9 mouse cellular contexts compared by ENCODE assay signal in the genomic region with DNA sequence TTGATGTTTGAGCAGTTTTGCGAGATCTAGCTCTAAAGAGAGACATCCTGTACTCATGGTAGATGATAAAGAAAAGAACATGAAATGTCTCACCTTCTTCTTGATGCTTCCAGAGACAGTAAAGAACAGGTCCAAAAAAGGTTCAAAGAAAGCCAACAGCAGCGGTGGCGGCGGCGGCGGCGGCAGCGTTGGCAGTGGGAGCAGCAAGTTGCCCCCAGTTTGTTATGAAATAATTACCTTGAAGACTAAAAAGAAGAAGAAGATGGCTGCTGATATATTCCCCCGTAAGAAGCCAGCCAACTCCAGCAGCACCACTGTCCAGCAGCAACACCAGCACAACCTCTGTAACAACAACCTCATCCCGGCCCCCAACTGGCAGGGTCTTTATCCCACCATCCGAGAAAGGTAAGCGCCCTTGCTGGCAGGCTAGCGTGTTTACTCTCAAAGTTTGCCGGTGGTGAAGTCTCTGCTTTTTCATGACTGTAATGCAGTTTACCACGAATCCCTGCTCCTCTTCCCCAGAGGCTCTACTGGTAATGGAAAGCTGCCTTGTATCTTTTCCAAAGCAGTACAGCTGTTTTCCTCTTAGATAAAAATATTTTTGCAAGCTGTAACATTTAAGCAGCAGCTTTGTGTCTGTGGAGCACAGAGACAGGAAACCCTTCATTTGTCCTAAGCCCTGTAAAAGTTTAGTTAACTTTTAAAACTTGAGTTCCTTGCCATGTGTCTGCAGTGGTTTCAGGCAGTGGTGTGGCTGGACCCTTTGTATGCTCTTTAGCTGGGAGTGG. TPM values are rescaled to one million over a fixed set of nuclear protein-coding genes. Genes with fewer than 3 reads are reported as not detected.
DNase-seq lines count a peak whose midpoint lies in the region; ATAC-seq and TF ChIP-seq lines count a peak whose summit lies in the region.
"Had no signal": no experiment of that assay in that cellular context is flagged by ENCODE, and none has a peak within 500 bp of the region (broad histone marks: within the 10 kb centered on the region; RNA-seq: fewer than 3 reads in every experiment).

No protein-coding gene starts in this region.

- no peaks in the 10 kb centered on the region for H3K36me3 ChIP-seq in liver, adult 2 months (ENCODE audit: control insufficient read depth, insufficient read depth, low read length)
- peaks cover 14% of the 10 kb centered on the region for H3K36me3 ChIP-seq in forebrain, embryonic 14.5 days (ENCODE audit: control insufficient read depth, insufficient read depth, low read length)
- peaks cover 6% of the 10 kb centered on the region for H3K36me3 ChIP-seq in intestine, embryonic 16.5 days (ENCODE audit: control insufficient read depth, insufficient read depth, low read length)
- peaks cover 2% of the 10 kb centered on the region; the same call in 1 of the 2 replicates for H3K36me3 ChIP-seq in midbrain, postnatal 0 days (ENCODE audit: insufficient read depth, low read length)

- no peak for TF ChIP-seq POLR2A in liver, adult 2 months (IDR thresholded peaks at IDR 0.05; ENCODE audit: extremely low read depth, insufficient read depth, low read length)

- H3K9ac ChIP-seq in liver, adult 2 months (ENCODE audit: low read depth, low read length) = no peak overlapping the region
- peak overlapping the region; percentile 56 for H3K9ac ChIP-seq in forebrain, embryonic 14.5 days (ENCODE audit: low read length)
- H3K9ac ChIP-seq in intestine, embryonic 16.5 days (ENCODE audit: low read depth, low read length) = peak overlapping the region; percentile 66
- H3K9ac ChIP-seq in midbrain, postnatal 0 days (replicated peaks; ENCODE audit: low read length, poor library complexity, severe bottlenecking) = peak overlapping the region; percentile 62

- no peak for ATAC-seq in forebrain, embryonic 14.5 days
- peak; percentile 22; the same call in 1 of the 2 replicates for ATAC-seq in intestine, embryonic 16.5 days
- ATAC-seq in midbrain, postnatal 0 days (ENCODE audit: low FRiP score) = no peak
- ATAC-seq: Patski had no signal

- H3K27ac ChIP-seq in liver, adult 2 months (replicated peaks; ENCODE audit: insufficient read depth, low read depth, low read length) = no peak overlapping the region; the same call in 1 of the 2 replicates
- peak overlapping the region; percentile 7; the same call in 1 of the 2 replicates for H3K27ac ChIP-seq in forebrain, embryonic 14.5 days (ENCODE audit: low read depth, low read length)
- peak overlapping the region; percentile 84 for H3K27ac ChIP-seq in intestine, embryonic 16.5 days (ENCODE audit: low read length)
- H3K27ac ChIP-seq in midbrain, postnatal 0 days (ENCODE audit: low read depth, low read length) = peak overlapping the region; percentile 65

- H3K9me3 ChIP-seq in forebrain, embryonic 14.5 days (replicated peaks; ENCODE audit: control insufficient read depth, low read length) = no peaks in the 10 kb centered on the region
- H3K9me3 ChIP-seq in intestine, embryonic 16.5 days (ENCODE audit: control insufficient read depth, low read length) = no peaks in the 10 kb centered on the region
- no peaks in the 10 kb centered on the region for H3K9me3 ChIP-seq in midbrain, postnatal 0 days (ENCODE audit: low read length)

- no peak for TF ChIP-seq CTCF in liver, adult 2 months (IDR thresholded peaks at IDR 0.05; ENCODE audit: low read depth, low read length)
- TF ChIP-seq CTCF in midbrain, postnatal 0 days (IDR thresholded peaks at IDR 0.05) = no peak

- WGBS in liver, adult 2 months = 32% methylated on average over 15 of the region's 15 CpGs
- WGBS in forebrain, embryonic 14.5 days = 72% methylated on average over 15 of the region's 15 CpGs
- WGBS in intestine, embryonic 16.5 days = 57% methylated on average over 15 of the region's 15 CpGs
- 55% methylated on average over 15 of the region's 15 CpGs for WGBS in midbrain, postnatal 0 days

- peaks cover 4% of the 10 kb centered on the region; the same call in 1 of the 2 replicates for H3K79me2 ChIP-seq in liver, adult 2 months (ENCODE audit: control insufficient read depth, insufficient read depth, low read length)

- H3K27me3 ChIP-seq in liver, adult 2 months (ENCODE audit: control insufficient read depth, insufficient read depth, low read length) = no peaks in the 10 kb centered on the region
- no peaks in the 10 kb centered on the region for H3K27me3 ChIP-seq in forebrain, embryonic 14.5 days (replicated peaks; ENCODE audit: control insufficient read depth, insufficient read depth, low read length)
- H3K27me3 ChIP-seq in intestine, embryonic 16.5 days (replicated peaks; ENCODE audit: control insufficient read depth, insufficient read depth, low read length) = no peaks in the 10 kb centered on the region
- no peaks in the 10 kb centered on the region for H3K27me3 ChIP-seq in midbrain, postnatal 0 days (ENCODE audit: insufficient read depth, low read length)
- H3K27me3 ChIP-seq: Patski had no signal

- no peak for DNase-seq in liver, adult 2 months (ENCODE audit: extremely low read depth, low read depth, low spot score)
- DNase-seq in liver = no peak
- DNase-seq in forebrain, embryonic 14.5 days (ENCODE audit: low spot score) = no peak
- no peak for DNase-seq in midbrain, postnatal 0 days (ENCODE audit: low spot score)
- no peak for DNase-seq in urinary bladder, postnatal 36 days (ENCODE audit: low spot score in 2 of 2)
- DNase-seq in adrenal gland, adult 8-10 months = no peak
- no peak for DNase-seq in thymus, postnatal 14 days

- H3K4me1 ChIP-seq in liver, adult 2 months (ENCODE audit: control insufficient read depth, insufficient read depth, low read length) = no peaks in the 10 kb centered on the region; the same call in 1 of the 2 replicates
- H3K4me1 ChIP-seq in forebrain, embryonic 14.5 days (ENCODE audit: control insufficient read depth, insufficient read depth, low read length) = peaks cover 13% of the 10 kb centered on the region
- H3K4me1 ChIP-seq in intestine, embryonic 16.5 days (ENCODE audit: control insufficient read depth, insufficient read depth, low read length) = peaks cover 38% of the 10 kb centered on the region
- peaks cover 11% of the 10 kb centered on the region; the same call in 1 of the 2 replicates for H3K4me1 ChIP-seq in midbrain, postnatal 0 days (ENCODE audit: insufficient read depth, low read length)

- peak overlapping the region; percentile 60 for H3K4me2 ChIP-seq in forebrain, embryonic 14.5 days (ENCODE audit: low read length)
- peak overlapping the region; percentile 69 for H3K4me2 ChIP-seq in intestine, embryonic 16.5 days (ENCODE audit: low read depth, low read length)
- peak overlapping the region; percentile 63 for H3K4me2 ChIP-seq in midbrain, postnatal 0 days (ENCODE audit: low read depth, low read length, poor library complexity, severe bottlenecking)

- peak overlapping the region; percentile 29 for H3K4me3 ChIP-seq in liver, adult 2 months (ENCODE audit: insufficient read depth, low read depth, low read length)
- peak overlapping the region; percentile 33 for H3K4me3 ChIP-seq in forebrain, embryonic 14.5 days (ENCODE audit: low read depth, low read length)
- peak overlapping the region; percentile 51 for H3K4me3 ChIP-seq in intestine, embryonic 16.5 days (ENCODE audit: low read length)
- peak overlapping the region; percentile 53 for H3K4me3 ChIP-seq in midbrain, postnatal 0 days (ENCODE audit: low read depth, low read length)

RNA-seq across cellular contexts. Expression of gene Btbd3, which starts 22.7 kb away (rescaled TPM):
- total RNA-seq in liver, adult 2 months (2014; rRNA removed) = 2.7 and 3.6 TPM in 2 replicates
- polyA plus RNA-seq in liver, adult 2 months (2012; rRNA removed) = 1.4 and 1.7 TPM in 2 replicates
- 24.4 and 29.7 TPM in 2 replicates for polyA plus RNA-seq in forebrain, embryonic 14.5 days (2014; fragmentation: Nextera tagmentation; extraction: Ambion mirVana)
- 17.9 and 19.8 TPM in 2 replicates for polyA plus RNA-seq in intestine, embryonic 16.5 days (2015; fragmentation: Nextera tagmentation; extraction: Ambion mirVana)
- 60.1 and 73.3 TPM in 2 replicates for total RNA-seq in midbrain, postnatal 0 days (2014; rRNA removed)
- 36.9 and 37.0 TPM in 2 replicates for polyA plus RNA-seq in midbrain, postnatal 0 days (2015; fragmentation: Nextera tagmentation; extraction: Ambion mirVana)
- 10 to 100 TPM; 18.9 to 23.2 (median 21.9) TPM for total RNA-seq in adrenal gland, adult 8-10 months (2022)
